Mouse (Mus musculus) liver, adult 2 months (tissue): ENCODE measurements around the gene Mttp. TPM values are rescaled to one million over a fixed set of nuclear protein-coding genes. Genes with fewer than 3 reads are reported as not detected.

Experiments
- DNase-seq: peaks from one replicate; pipeline ENCODE4 v3.0.0-alpha.2; 2011; ENCODE audit warnings: low read depth, low spot score; ENCODE audit errors: extremely low read depth
- H3K27ac ChIP-seq: fragments of 200-500 bp; replicated peaks from 2 replicates; pipeline ENCODE4 v1.5.1; 2012; ENCODE audit warnings: low read depth, mild to moderate bottlenecking, control low read depth, inconsistent platforms, low read length; ENCODE audit not compliant: insufficient read depth
- H3K27me3 ChIP-seq: fragments of 200-500 bp; 2 replicates; pipeline ENCODE4 v1.6.1; 2012; ENCODE audit warnings: mild to moderate bottlenecking, moderate library complexity, low read length, inconsistent platforms; ENCODE audit not compliant: control insufficient read depth, insufficient read depth
- H3K36me3 ChIP-seq: fragments of 200-500 bp; 2 replicates; pipeline ENCODE4 v1.6.1; 2012; ENCODE audit warnings: low read length, inconsistent platforms; ENCODE audit not compliant: control insufficient read depth, insufficient read depth
- H3K4me1 ChIP-seq: fragments of 200-500 bp; 2 replicates; pipeline ENCODE4 v1.6.1; 2011; ENCODE audit warnings: low read length; ENCODE audit not compliant: control insufficient read depth, insufficient read depth
- H3K4me3 ChIP-seq: fragments of 200-500 bp; 2 replicates; pipeline ENCODE4 v1.5.1; 2011; ENCODE audit warnings: low read depth, mild to moderate bottlenecking, control low read depth, low read length, moderate library complexity; ENCODE audit not compliant: insufficient read depth
- H3K79me2 ChIP-seq: fragments of 200-500 bp; 2 replicates; pipeline ENCODE4 v1.6.1; 2012; ENCODE audit warnings: inconsistent platforms, mild to moderate bottlenecking, low read length, moderate library complexity; ENCODE audit not compliant: control insufficient read depth, insufficient read depth
- H3K9ac ChIP-seq: fragments of 200-500 bp; 2 replicates; pipeline ENCODE4 v1.6.1; 2012; ENCODE audit warnings: low read depth, mild to moderate bottlenecking, control low read depth, inconsistent platforms, low read length
- CTCF ChIP-seq: fragments of 200-500 bp; IDR thresholded peaks from 2 replicates; pipeline ENCODE4 v1.5.1; 2011; ENCODE audit warnings: low read depth, low read length, control low read depth
- POLR2A ChIP-seq: fragments of 200-500 bp; IDR thresholded peaks from 2 replicates; pipeline ENCODE4 v1.6.1; 2011; ENCODE audit warnings: low read length, control low read depth; ENCODE audit not compliant: insufficient read depth; ENCODE audit errors: extremely low read depth
- WGBS: fragments of 180-500 bp; shearing (Covaris S2); methylation state at CpG from one replicate; pipeline ENCODE4 v1.1.7; 2018; 5-methylcytosine and 5-hydroxymethylcytosine counted together
- polyA plus RNA-seq: library from polyadenylated mRNA; depleted of rRNA; stranded (reverse); fragments of >200 nt; gene quantifications from 2 replicates; pipeline ENCODE4 v1.2.3, GENCODE M21; 2012
- total RNA-seq: library from RNA; depleted of rRNA; stranded (reverse); fragments of >200 nt; gene quantifications from 2 replicates; pipeline ENCODE4 v1.2.3, GENCODE M21; 2014

The Mttp gene
- total and polyA plus RNA-seq, 2 experiments, result 51.7 to 204 TPM

GRCm38 (mm10) chr3:138133463-138133862 lies 11.3 kb downstream of the Mttp start:
- no peak for TF ChIP-seq CTCF
- no peak for TF ChIP-seq POLR2A
- H3K4me1 ChIP-seq, result peaks cover 13% of the 10 kb centered on the region
- 25% methylated on average over 8 of the region's 8 CpGs for WGBS
- peak overlapping the region; percentile 99 for H3K27ac ChIP-seq
- peaks cover 4% of the 10 kb centered on the region; the same call in 1 of the 2 replicates for H3K79me2 ChIP-seq
- peak; percentile 97 for DNase-seq
- H3K27me3 ChIP-seq, result no peaks in the 10 kb centered on the region
- H3K9ac ChIP-seq, result no peak overlapping the region
- H3K4me3 ChIP-seq, result no peak overlapping the region
- no peaks in the 10 kb centered on the region for H3K36me3 ChIP-seq

- H3K4me3 ChIP-seq, result peak overlapping the region; percentile 64
- peaks cover 23% of the 10 kb centered on the region for H3K79me2 ChIP-seq
- H3K36me3 ChIP-seq, result peaks cover 4% of the 10 kb centered on the region; the same call in 1 of the 2 replicates
- no peaks in the 10 kb centered on the region for H3K27me3 ChIP-seq
- TF ChIP-seq POLR2A (peak; percentile 88), CTCF (no peak)
- 9% methylated on average over 9 of the region's 9 CpGs for WGBS
- H3K27ac ChIP-seq, result peak overlapping the region; percentile 66
- peaks cover 25% of the 10 kb centered on the region for H3K4me1 ChIP-seq
- peak overlapping the region; percentile 75 for H3K9ac ChIP-seq
- DNase-seq, result peak; percentile 98
These were observed 13.6 kb downstream of the Mttp start for GRCm38 (mm10) chr3:138131168-138131567.

- Histone ChIP-seq H3K9ac (peak overlapping the region; percentile 75), H3K4me1 (peaks cover 25% of the 10 kb centered on the region), H3K36me3 (peaks cover 6% of the 10 kb centered on the region), H3K79me2 (peaks cover 23% of the 10 kb centered on the region), H3K4me3 (peak overlapping the region; percentile 64), H3K27me3 (no peaks in the 10 kb centered on the region), H3K27ac (peak overlapping the region; percentile 66)
- DNase-seq, result peak; percentile 47
- no peak for TF ChIP-seq POLR2A
- TF ChIP-seq CTCF, result no peak
- WGBS, result 20% methylated on average over 1 of the region's 1 CpGs
These were observed 14.1 kb downstream of the Mttp start for GRCm38 (mm10) chr3:138130692-138131091.

- peaks cover 22% of the 10 kb centered on the region for H3K4me1 ChIP-seq
- H3K27ac ChIP-seq, result peak overlapping the region; percentile 63
- H3K9ac ChIP-seq, result peak overlapping the region; percentile 61
- H3K27me3 ChIP-seq, result no peaks in the 10 kb centered on the region
- H3K79me2 ChIP-seq, result peaks cover 28% of the 10 kb centered on the region
- TF ChIP-seq POLR2A (no peak), CTCF (no peak)
- H3K4me3 ChIP-seq, result peak overlapping the region; percentile 64
- H3K36me3 ChIP-seq, result peaks cover 21% of the 10 kb centered on the region
- WGBS, result 29% methylated on average over 6 of the region's 6 CpGs
- peak; percentile 94 for DNase-seq
These were observed 15.7 kb downstream of the Mttp start for GRCm38 (mm10) chr3:138129110-138129509.

- Histone ChIP-seq H3K4me3 (no peak overlapping the region), H3K9ac (no peak overlapping the region), H3K27me3 (no peaks in the 10 kb centered on the region), H3K36me3 (peaks cover 67% of the 10 kb centered on the region), H3K4me1 (peaks cover 12% of the 10 kb centered on the region), H3K79me2 (peaks cover 28% of the 10 kb centered on the region), H3K27ac (no peak overlapping the region)
- WGBS, result 89% methylated on average over 10 of the region's 10 CpGs
- no peak for TF ChIP-seq POLR2A
- DNase-seq, result no peak
These were observed 20.9 kb downstream of the Mttp start for GRCm38 (mm10) chr3:138123842-138124241.

- Histone ChIP-seq H3K79me2 (peaks cover 7% of the 10 kb centered on the region), H3K9ac (no peak overlapping the region), H3K27me3 (no peaks in the 10 kb centered on the region), H3K4me3 (no peak overlapping the region), H3K27ac (no peak overlapping the region), H3K4me1 (no peaks in the 10 kb centered on the region), H3K36me3 (peaks cover 88% of the 10 kb centered on the region)
- 77% methylated on average over 2 of the region's 2 CpGs for WGBS
- DNase-seq, result no peak
- no peak for TF ChIP-seq CTCF
- no peak for TF ChIP-seq POLR2A
These were observed 23.3 kb downstream of the Mttp start for GRCm38 (mm10) chr3:138121461-138121860.
